Mouse (Mus musculus) MEL (cell line): Measurements from ENCODE around the gene Stk11. TPM values are rescaled to one million over a fixed set of nuclear protein-coding genes. Genes with fewer than 3 reads are reported as not detected.

Experiments
- DNase-seq: peaks from one replicate; pipeline ENCODE4 v3.0.0; 2011; ENCODE audit warnings: low read depth, low spot score
- H3K27ac ChIP-seq: 2 replicates; pipeline ENCODE4 v1.5.1; 2012; ENCODE audit warnings: low read depth, mild to moderate bottlenecking, control low read depth, low read length, moderate library complexity; ENCODE audit not compliant: control insufficient read depth
- H3K27me3 ChIP-seq, 2 experiments: fragments of 150-350 bp in 1 of 2; sonication (generic) in 1 of 2; 2 replicates each; pipeline ENCODE4 v1.6.1; 2012; ENCODE audit warnings: low read length in 2 of 2, mild to moderate bottlenecking in 2 of 2, improper control_type of control experiment in 1 of 2, moderate library complexity in 1 of 2; ENCODE audit not compliant: insufficient read depth in 2 of 2, control insufficient read depth in 1 of 2
- H3K36me3 ChIP-seq, 2 experiments: 2 replicates each; pipeline ENCODE4 v1.6.1; 2012 to 2014; ENCODE audit warnings: low read length in 2 of 2, improper control_type of control experiment in 1 of 2, inconsistent platforms in 1 of 2, mild to moderate bottlenecking in 1 of 2; ENCODE audit not compliant: insufficient read depth in 2 of 2, control insufficient read depth in 1 of 2
- H3K4me1 ChIP-seq, 2 experiments: fragments of 150-350 bp in 1 of 2; sonication (generic) in 1 of 2; 2 replicates each; pipeline ENCODE4 v1.6.1; 2012; ENCODE audit warnings: low read length in 2 of 2, improper control_type of control experiment in 1 of 2, mild to moderate bottlenecking in 1 of 2; ENCODE audit not compliant: insufficient read depth in 2 of 2, control insufficient read depth in 1 of 2
- H3K4me3 ChIP-seq, 2 experiments: fragments of 150-350 bp in 1 of 2; sonication (generic) in 1 of 2; 2 replicates each; pipeline ENCODE4 v1.5.1; 2012; ENCODE audit warnings: low read depth in 2 of 2, low read length in 2 of 2, mild to moderate bottlenecking in 2 of 2, moderate library complexity in 2 of 2, control low read depth in 1 of 2, improper control_type of control experiment in 1 of 2; ENCODE audit not compliant: control insufficient read depth in 1 of 2, insufficient read depth in 1 of 2
- H3K79me2 ChIP-seq: 2 replicates; pipeline ENCODE4 v1.6.1; 2012; ENCODE audit warnings: mild to moderate bottlenecking, low read length, moderate library complexity; ENCODE audit not compliant: control insufficient read depth, poor library complexity, insufficient read depth
- H3K9ac ChIP-seq: 2 replicates; pipeline ENCODE4 v1.6.1; 2012; ENCODE audit warnings: low read depth, mild to moderate bottlenecking, control low read depth, low read length, moderate library complexity; ENCODE audit not compliant: control insufficient read depth, poor library complexity, severe bottlenecking
- H3K9me3 ChIP-seq: fragments of 150-350 bp; sonication (generic); replicated peaks from 2 replicates; pipeline ENCODE4 v1.6.1; 2012; ENCODE audit warnings: mild to moderate bottlenecking, low read length, improper control_type of control experiment, moderate library complexity; ENCODE audit not compliant: insufficient read depth
- BHLHE40 ChIP-seq: IDR thresholded peaks from 2 replicates; pipeline ENCODE4 v1.6.1; 2012; ENCODE audit warnings: low read depth, mild to moderate bottlenecking, inconsistent platforms, low read length, improper control_type of control experiment, borderline replicate concordance
- CHD2 ChIP-seq: IDR thresholded peaks from 2 replicates; pipeline ENCODE4 v1.6.1; 2011; ENCODE audit warnings: low read length, improper control_type of control experiment
- ELF1 ChIP-seq: IDR thresholded peaks from 2 replicates; pipeline ENCODE4 v1.6.1; 2014; ENCODE audit warnings: low read depth, mild to moderate bottlenecking, inconsistent platforms, low read length, improper control_type of control experiment, moderate library complexity
- EP300 ChIP-seq, 2 experiments: IDR thresholded peaks; 2 replicates each; pipeline ENCODE4 v1.6.1; 2011; ENCODE audit warnings: improper control_type of control experiment in 2 of 2, low read length in 2 of 2, low read depth in 1 of 2, mild to moderate bottlenecking in 1 of 2
- GATA1 ChIP-seq: IDR thresholded peaks from 2 replicates; pipeline ENCODE4 v1.6.1; 2011; ENCODE audit warnings: low read depth, low read length, improper control_type of control experiment
- JUND ChIP-seq: IDR thresholded peaks from 2 replicates; pipeline ENCODE4 v1.6.1; 2011; ENCODE audit warnings: low read depth, mild to moderate bottlenecking, improper control_type of control experiment, low read length
- KAT2A ChIP-seq: conservative IDR thresholded peaks from 2 replicates; pipeline ENCODE4 v1.6.1; 2012; ENCODE audit warnings: low read depth, low read length, improper control_type of control experiment, inconsistent platforms
- MAX ChIP-seq: IDR thresholded peaks from 2 replicates; pipeline ENCODE4 v1.6.1; 2011; ENCODE audit warnings: low read length, improper control_type of control experiment
- NELFE ChIP-seq: IDR thresholded peaks from 2 replicates; pipeline ENCODE4 v1.6.1; 2011; ENCODE audit warnings: low read depth, low read length, improper control_type of control experiment
- NRF1 ChIP-seq: IDR thresholded peaks from 2 replicates; pipeline ENCODE4 v1.6.1; 2014; ENCODE audit warnings: low read depth, mild to moderate bottlenecking, inconsistent platforms, low read length, improper control_type of control experiment, moderate library complexity; ENCODE audit not compliant: poor library complexity, insufficient read depth, severe bottlenecking
- POLR2AphosphoS5 ChIP-seq: IDR thresholded peaks from 2 replicates; pipeline ENCODE4 v1.6.1; 2012; ENCODE audit warnings: low read depth, borderline replicate concordance, mild to moderate bottlenecking, inconsistent platforms, low read length, moderate library complexity, mixed read lengths
- RAD21 ChIP-seq: IDR thresholded peaks from 2 replicates; pipeline ENCODE4 v1.6.1; 2011; ENCODE audit warnings: mild to moderate bottlenecking, low read depth, low read length, improper control_type of control experiment
- SMC3 ChIP-seq: IDR thresholded peaks from 2 replicates; pipeline ENCODE4 v1.6.1; 2011; ENCODE audit warnings: low read depth, low read length, improper control_type of control experiment
- TAL1 ChIP-seq: IDR thresholded peaks from 2 replicates; pipeline ENCODE4 v1.6.1; 2012; ENCODE audit warnings: mild to moderate bottlenecking, inconsistent platforms, low read length, moderate library complexity, mixed read lengths
- TBP ChIP-seq: IDR thresholded peaks from 2 replicates; pipeline ENCODE4 v1.8.0; 2011; ENCODE audit warnings: low read depth, low read length, improper control_type of control experiment
- TCF12 ChIP-seq: IDR thresholded peaks from 2 replicates; pipeline ENCODE4 v1.6.1; 2014; ENCODE audit warnings: low read depth, mild to moderate bottlenecking, inconsistent platforms, low read length, improper control_type of control experiment, moderate library complexity
- UBTF ChIP-seq: IDR thresholded peaks from 2 replicates; pipeline ENCODE4 v1.6.1; 2012; ENCODE audit warnings: low read depth, mild to moderate bottlenecking, inconsistent platforms, low read length, improper control_type of control experiment, moderate library complexity, borderline replicate concordance; ENCODE audit not compliant: insufficient read depth
- ZC3H11A ChIP-seq: IDR thresholded peaks from 2 replicates; pipeline ENCODE4 v1.6.1; 2012; ENCODE audit warnings: low read depth, mild to moderate bottlenecking, inconsistent platforms, low read length, improper control_type of control experiment
- polyA plus RNA-seq, 2 experiments: library from polyadenylated mRNA; stranded (reverse) in 1 of 2; unstranded in 1 of 2; fragments of >175 nt in 1 of 2; fragments of >200 nt in 1 of 2; gene quantifications; 2 replicates each; pipeline versions ENCODE4 v1.2.1 to v1.2.4; 2012; ENCODE audit warnings: low replicate concordance in 2 of 2, low read depth in 1 of 2; ENCODE audit not compliant: insufficient read length in 2 of 2, insufficient read depth in 1 of 2, missing spikeins in 1 of 2
- total RNA-seq: library from RNA; depleted of rRNA; stranded (reverse); fragments of 300-350 nt; gene quantifications from 2 replicates; pipeline ENCODE4 v1.2.3, GENCODE M21; 2012

Gene Stk11
- total and polyA plus RNA-seq, 3 experiments, result 108 to 188 TPM; not detected in 1

DNA sequence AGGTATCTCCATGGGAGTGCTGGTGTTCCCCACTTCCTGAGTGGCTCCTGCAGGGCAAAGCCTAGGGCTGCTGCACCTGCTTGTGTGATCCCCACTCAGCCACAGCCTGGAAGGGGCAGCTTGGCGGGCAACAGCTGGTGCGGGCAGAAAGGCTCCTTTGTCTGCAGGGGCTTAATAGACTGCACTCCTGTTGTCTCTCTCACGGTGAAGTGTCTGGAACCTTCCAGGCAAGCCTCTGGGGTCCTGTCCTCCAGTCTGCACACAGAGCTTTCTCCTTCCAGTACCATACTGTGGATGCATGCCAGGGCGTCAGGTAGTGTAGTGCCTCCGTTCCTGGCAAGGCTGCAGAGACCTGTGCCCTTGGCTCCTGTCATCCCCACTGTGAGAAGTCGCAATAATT lies 2.9 kb downstream of the Stk11 start (continued):
- no peak for TF ChIP-seq JUND

DNA sequence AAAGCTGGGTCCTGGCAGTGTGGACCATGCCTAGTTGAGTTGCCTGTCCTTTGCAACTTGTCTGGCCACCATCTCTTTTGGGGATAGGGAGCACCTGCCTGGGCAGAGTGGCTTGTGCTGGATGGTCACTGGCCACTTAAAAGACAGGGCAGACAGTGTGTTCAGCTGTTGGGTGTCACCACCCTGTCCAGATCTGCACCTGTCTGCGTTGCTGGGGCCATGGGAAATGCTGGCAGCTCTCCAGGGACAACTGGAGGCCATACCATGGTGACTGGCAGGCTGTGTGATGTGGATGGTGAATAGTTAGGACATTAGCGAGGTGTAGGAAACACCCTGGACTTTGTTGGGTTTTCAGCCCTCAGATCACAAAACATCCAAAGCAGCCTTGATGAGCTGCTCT lies 4.5 kb downstream of the Stk11 start:
- H3K9me3 ChIP-seq, result no peaks in the 10 kb centered on the region
- no peak overlapping the region for H3K9ac ChIP-seq
- no peak for TF ChIP-seq MAX
- TF ChIP-seq ZC3H11A, result no peak
- no peaks in the 10 kb centered on the region for H3K27me3 ChIP-seq
- H3K4me1 ChIP-seq, result peaks cover 0 to 11% of the 10 kb centered on the region in 2 experiments; a peak in 2 of 4 replicates
- no peak overlapping the region for H3K4me3 ChIP-seq
- peaks cover 2 to 13% of the 10 kb centered on the region in 2 experiments; a peak in 3 of 4 replicates for H3K36me3 ChIP-seq
- no peak overlapping the region for H3K27ac ChIP-seq
- no peak for DNase-seq
- peaks cover 90% of the 10 kb centered on the region for H3K79me2 ChIP-seq

DNA sequence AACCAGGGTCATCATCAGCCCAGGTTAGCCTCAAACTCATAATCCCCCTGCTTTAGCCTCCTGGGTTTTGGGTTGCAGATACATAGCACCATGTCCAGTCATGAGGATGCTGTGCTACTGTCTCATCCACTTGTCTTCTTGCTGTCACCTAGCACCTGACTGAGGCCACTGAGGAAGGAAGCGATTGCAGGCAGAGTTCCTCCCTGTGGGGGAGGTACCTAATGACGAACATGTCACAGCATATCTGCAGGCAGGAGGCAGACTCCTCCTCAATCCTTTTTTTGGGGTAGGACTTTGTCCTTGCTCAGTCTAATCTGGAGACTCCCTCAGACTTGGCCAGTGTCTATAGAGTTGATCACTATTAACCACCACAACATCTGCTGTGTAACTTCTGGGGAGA lies 6.0 kb downstream of the Stk11 start:
- TF ChIP-seq BHLHE40 (no peak), SMC3 (no peak), UBTF (no peak)
- TF ChIP-seq, all 39 proteins: peak for 0
- Histone ChIP-seq H3K4me3 (no peak overlapping the region), H3K36me3 (peaks cover 2 to 13% of the 10 kb centered on the region in 2 experiments; a peak in 3 of 4 replicates), H3K9ac (no peak overlapping the region), H3K27me3 (no peaks in the 10 kb centered on the region), H3K79me2 (peaks cover 80% of the 10 kb centered on the region), H3K27ac (no peak overlapping the region), H3K4me1 (peaks cover 0 to 11% of the 10 kb centered on the region in 2 experiments; a peak in 2 of 4 replicates), H3K9me3 (no peaks in the 10 kb centered on the region)
- DNase-seq, result no peak

DNA sequence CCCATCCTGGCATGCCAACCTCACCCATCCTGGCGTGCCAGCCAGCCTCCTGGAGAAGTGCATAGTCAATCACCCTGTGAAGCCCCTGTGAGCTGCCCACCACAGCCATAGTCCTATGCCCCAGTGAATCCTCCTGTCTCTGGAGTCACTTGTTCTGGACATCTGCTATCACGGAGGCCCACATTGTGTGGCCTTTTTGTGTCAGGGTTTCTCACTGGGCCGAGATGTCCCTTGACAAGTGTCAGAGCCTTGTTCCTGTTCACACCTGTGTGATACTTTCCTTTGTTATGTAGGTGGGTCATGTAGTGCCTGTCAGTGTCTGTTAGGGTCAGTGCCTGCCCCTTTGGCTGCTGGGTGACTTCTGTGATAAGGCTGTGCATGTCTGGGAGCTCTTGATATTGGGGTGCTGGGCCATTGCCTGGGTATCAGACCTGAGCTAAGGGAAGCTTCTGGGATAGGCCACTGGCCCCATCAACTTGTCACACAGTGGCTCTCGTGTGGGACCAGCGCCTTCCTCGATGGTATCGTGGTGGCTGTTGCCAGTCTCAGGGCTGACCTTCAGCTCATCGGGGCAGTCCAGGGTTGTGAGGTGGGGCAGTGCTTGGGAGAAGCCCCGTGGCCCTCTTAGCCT lies 8.4 kb downstream of the Stk11 start:
- no peaks in the 10 kb centered on the region for H3K9me3 ChIP-seq
- peaks cover 56% of the 10 kb centered on the region for H3K79me2 ChIP-seq
- H3K36me3 ChIP-seq, result peaks cover 2 to 4% of the 10 kb centered on the region in 2 experiments; a peak in 2 of 4 replicates
- no peak overlapping the region for H3K27ac ChIP-seq
- DNase-seq, result no peak
- H3K27me3 ChIP-seq, result no peaks in the 10 kb centered on the region
- no peak overlapping the region for H3K4me3 ChIP-seq
- no peaks in the 10 kb centered on the region; a peak in 1 of 4 replicates for H3K4me1 ChIP-seq
- no peak for TF ChIP-seq GATA1
- no peak for TF ChIP-seq CHD2
- no peak for TF ChIP-seq TBP
- peak in 1 of 2 experiments; percentile 23; a peak in 1 of 4 replicates for TF ChIP-seq EP300 (IDR thresholded peaks at IDR 0.05; ENCODE audit: low read depth in 1 of 2, low read length in 2 of 2)
- TF ChIP-seq NRF1, result no peak
- TF ChIP-seq TAL1, result peak; percentile 35; the same call in 1 of the 2 replicates
- TF ChIP-seq NELFE, result no peak
- TF ChIP-seq TCF12, result peak; percentile 21; the same call in 1 of the 2 replicates
- TF ChIP-seq POLR2AphosphoS5, result no peak
- no peak for TF ChIP-seq UBTF
- TF ChIP-seq KAT2A, result no peak
- no peak for TF ChIP-seq RAD21
- TF ChIP-seq ZC3H11A, result no peak
- no peak for TF ChIP-seq JUND
- no peak for TF ChIP-seq ELF1
- no peak for TF ChIP-seq MAX
- H3K9ac ChIP-seq, result no peak overlapping the region
